Mouse (Mus musculus): ENCODE results near the gene Tmem186.

- TF ChIP-seq POLR2A (IDR thresholded peaks at IDR 0.05; ENCODE audit: control insufficient read depth, extremely low read depth, insufficient read depth, low read length, poor library complexity) (no peak), CTCF (IDR thresholded peaks at IDR 0.05; ENCODE audit: borderline replicate concordance, control insufficient read depth, extremely low read depth, insufficient read depth, low read length, poor library complexity) (no peak)
These were observed 25.5 kb upstream of the Tmem186 start for GRCm38 (mm10) chr16:8663022-8663421.
